Mouse (Mus musculus): ENCODE data around the gene Cbx7. TPM values are rescaled to one million over a fixed set of nuclear protein-coding genes. Genes with fewer than 3 reads are reported as not detected.

The Cbx7 gene
- total RNA-seq, 2 experiments from 2014 or later = 49.8 to 50.3 TPM

DNA sequence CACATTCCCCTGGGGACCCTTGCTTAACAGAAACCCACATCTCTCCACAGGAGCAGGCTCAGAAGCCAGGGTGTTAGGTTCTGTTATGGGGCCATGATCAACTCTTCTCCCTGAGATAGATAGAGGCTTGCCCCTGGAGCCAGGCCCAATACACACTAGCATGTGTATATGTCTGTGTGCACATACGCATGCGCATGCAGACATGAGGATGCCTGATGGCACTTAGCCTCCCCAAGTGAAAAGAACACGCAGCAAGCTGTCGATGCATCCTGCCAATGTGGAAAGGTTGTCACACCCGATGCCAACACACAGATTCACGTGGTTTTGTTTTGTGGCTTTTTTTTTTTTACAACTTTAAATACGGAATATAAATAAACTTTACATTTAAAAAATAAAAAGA is 24.6 kb upstream of the Cbx7 start:
- H3K4me3 ChIP-seq = no peak overlapping the region
- peak; percentile 44 to 59 for DNase-seq (ENCODE audit: low spot score in 2 of 2)
- 0 out of 2 replicates have a peak overlapping the region, but pooled peaks have one; percentile 43 for H3K27ac ChIP-seq
- TF ChIP-seq CTCF (conservative IDR thresholded peaks at IDR 0.05) = no peak

DNA sequence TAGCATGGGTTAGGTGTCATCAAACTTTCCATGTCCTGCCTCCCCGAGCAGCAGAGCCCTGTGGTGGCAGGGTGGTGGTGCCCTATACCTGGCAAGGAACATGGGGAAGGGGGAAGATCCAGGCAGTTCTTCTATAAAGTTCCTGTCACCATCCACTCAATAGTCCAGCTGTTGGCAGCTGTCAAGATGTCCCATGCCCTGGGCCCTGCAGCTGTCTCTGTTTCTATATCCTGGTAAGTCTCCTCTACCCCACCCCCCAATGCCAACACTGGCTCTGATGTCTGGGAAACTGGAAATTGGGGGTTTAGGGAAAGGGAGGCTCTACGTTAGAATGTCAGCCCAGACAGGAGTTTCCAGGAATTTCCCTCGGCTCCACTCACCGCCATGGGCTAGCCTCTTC is 23.6 kb upstream of the Cbx7 start:
- H3K27ac ChIP-seq = no peak overlapping the region
- H3K4me3 ChIP-seq = no peak overlapping the region
- no peak for TF ChIP-seq CTCF (conservative IDR thresholded peaks at IDR 0.05)
- DNase-seq (ENCODE audit: low spot score in 2 of 2) = no peak

GRCm38 (mm10) chr15:79986182-79986581 is 15.3 kb upstream of the Cbx7 start:
- no peak overlapping the region for H3K4me3 ChIP-seq
- no peak for TF ChIP-seq CTCF (conservative IDR thresholded peaks at IDR 0.05)
- DNase-seq (ENCODE audit: low spot score in 2 of 2) = no peak

GRCm38 (mm10) chr15:79985471-79985870 is 14.6 kb upstream of the Cbx7 start:
- no peak overlapping the region for H3K27ac ChIP-seq
- no peak for DNase-seq (ENCODE audit: low spot score in 2 of 2)
- no peak for TF ChIP-seq CTCF (conservative IDR thresholded peaks at IDR 0.05)
- H3K4me3 ChIP-seq = no peak overlapping the region

More at GRCm38 (mm10) chr15:79986182-79986581, 15.3 kb upstream of the Cbx7 start:
- no peak overlapping the region for H3K27ac ChIP-seq

- no peak for TF ChIP-seq CTCF (conservative IDR thresholded peaks at IDR 0.05)
- no peak for DNase-seq (ENCODE audit: low spot score in 2 of 2)
- H3K4me3 ChIP-seq = no peak overlapping the region
- H3K27ac ChIP-seq = no peak overlapping the region
Measured at GRCm38 (mm10) chr15:79984152-79984551, 13.2 kb upstream of the Cbx7 start.

- no peak for DNase-seq (ENCODE audit: low spot score in 2 of 2)
- Histone ChIP-seq H3K4me3 (no peak overlapping the region), H3K27ac (no peak overlapping the region)
- no peak for TF ChIP-seq CTCF (conservative IDR thresholded peaks at IDR 0.05)
Measured at GRCm38 (mm10) chr15:79980716-79981115, 9.8 kb upstream of the Cbx7 start.

DNA sequence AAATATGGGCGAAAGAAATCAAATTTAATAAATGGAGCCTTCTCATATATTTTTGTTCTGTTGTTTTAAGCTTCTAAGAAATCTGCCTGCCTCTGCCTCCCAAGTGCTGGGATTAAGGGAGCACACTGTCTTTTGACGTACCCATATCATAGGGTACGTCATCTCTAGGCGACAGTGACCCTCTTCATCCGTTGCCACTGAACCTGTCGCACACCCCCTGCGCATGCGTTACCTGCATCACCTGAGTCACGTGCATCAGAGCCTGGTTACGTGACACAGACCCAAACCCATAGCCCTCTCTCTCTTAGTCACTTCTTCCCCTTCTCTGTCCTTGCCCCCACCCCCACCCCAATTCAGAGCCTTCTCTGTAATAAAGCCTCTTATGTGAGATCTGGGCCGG is 1.3 kb upstream of the Cbx7 start:
- no peak overlapping the region for H3K4me3 ChIP-seq
- no peak overlapping the region for H3K27ac ChIP-seq
- no peak for TF ChIP-seq CTCF (conservative IDR thresholded peaks at IDR 0.05)
- no peak for DNase-seq (ENCODE audit: low spot score in 2 of 2)

DNA sequence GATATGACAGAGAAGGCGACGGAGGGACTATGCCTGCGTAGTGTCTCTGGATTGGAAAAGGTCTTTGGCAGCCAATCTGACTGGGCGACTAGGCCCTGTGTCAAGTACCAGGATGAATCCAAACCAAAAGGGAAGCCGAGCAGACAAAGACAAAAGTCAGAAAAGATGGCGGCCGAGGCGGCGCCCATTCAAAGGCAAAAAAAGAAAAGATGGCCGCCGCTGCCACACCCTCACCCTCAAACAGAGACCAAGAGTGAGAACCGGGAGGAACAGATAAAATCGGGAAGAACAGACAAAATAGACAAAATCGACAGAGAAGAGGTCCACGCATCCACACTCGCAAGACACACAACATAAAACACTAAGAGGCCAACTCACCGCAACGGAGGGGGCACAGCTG is 428 bp downstream of the Cbx7 start:
- H3K27ac ChIP-seq = no peak overlapping the region
- TF ChIP-seq CTCF (conservative IDR thresholded peaks at IDR 0.05) = no peak
- no peak for DNase-seq (ENCODE audit: low spot score in 2 of 2)
- no peak overlapping the region for H3K4me3 ChIP-seq

DNA sequence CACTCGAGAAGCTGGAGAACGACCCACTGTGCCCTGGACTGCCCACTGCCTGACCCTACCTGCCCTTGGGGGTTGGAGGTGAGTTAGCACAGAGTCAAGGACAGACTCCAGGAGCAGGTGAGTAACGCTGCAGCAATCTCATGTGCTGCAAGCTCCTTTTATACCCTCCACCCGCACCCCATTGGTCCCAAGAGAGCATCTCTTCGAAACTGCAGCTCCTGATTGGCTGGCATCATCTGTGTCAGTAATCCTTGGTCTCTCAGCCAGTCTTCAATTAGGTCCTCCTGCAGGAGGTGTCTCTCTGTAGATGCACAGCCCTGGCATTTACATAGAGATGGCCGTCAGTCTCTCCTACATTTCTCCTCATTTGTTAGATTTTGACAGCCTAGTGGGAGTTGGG is 3.6 kb downstream of the Cbx7 start:
- Histone ChIP-seq H3K27ac (no peak overlapping the region), H3K4me3 (no peak overlapping the region)
- DNase-seq (ENCODE audit: low spot score in 2 of 2) = no peak
- no peak for TF ChIP-seq CTCF (conservative IDR thresholded peaks at IDR 0.05)

GRCm38 (mm10) chr15:79964376-79964775 is 6.5 kb downstream of the Cbx7 start:
- no peak for TF ChIP-seq CTCF (conservative IDR thresholded peaks at IDR 0.05)
- H3K27ac ChIP-seq = no peak overlapping the region
- no peak overlapping the region for H3K4me3 ChIP-seq
- no peak for DNase-seq (ENCODE audit: low spot score in 2 of 2)

- Histone ChIP-seq H3K4me3 (no peak overlapping the region), H3K27ac (no peak overlapping the region)
- DNase-seq (ENCODE audit: low spot score in 2 of 2) = no peak
- TF ChIP-seq CTCF (conservative IDR thresholded peaks at IDR 0.05) = no peak
Measured at GRCm38 (mm10) chr15:79962661-79963060, 8.3 kb downstream of the Cbx7 start.

- TF ChIP-seq CTCF (conservative IDR thresholded peaks at IDR 0.05) = peak; percentile 68
- no peak for DNase-seq (ENCODE audit: low spot score in 2 of 2)
- Histone ChIP-seq H3K4me3 (no peak overlapping the region), H3K27ac (no peak overlapping the region)
Measured at GRCm38 (mm10) chr15:79961366-79961921, 9.5 kb downstream of the Cbx7 start.

DNA sequence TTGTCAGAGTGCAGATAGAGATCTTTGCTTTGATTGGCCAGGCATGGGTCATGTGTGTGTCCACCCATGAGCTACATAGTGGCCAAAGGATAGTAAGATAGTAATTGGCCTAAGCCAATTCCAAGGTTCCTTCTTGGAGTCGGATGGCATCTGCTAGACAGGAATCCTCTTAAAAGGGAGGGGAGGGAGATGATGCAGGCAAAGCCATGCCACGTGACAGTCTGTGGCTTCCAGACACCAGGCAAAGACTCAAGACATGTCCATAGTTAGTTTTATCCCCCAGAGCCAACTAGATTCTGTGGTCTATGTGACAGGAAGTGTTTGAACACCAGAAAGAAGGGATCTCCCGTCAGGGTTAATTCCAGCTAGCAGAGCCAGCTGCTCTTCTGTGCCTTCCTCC is 12.5 kb downstream of the Cbx7 start:
- Histone ChIP-seq H3K27ac (no peak overlapping the region), H3K4me3 (no peak overlapping the region)
- DNase-seq (ENCODE audit: low spot score in 2 of 2) = no peak
- TF ChIP-seq CTCF (conservative IDR thresholded peaks at IDR 0.05) = no peak

DNA sequence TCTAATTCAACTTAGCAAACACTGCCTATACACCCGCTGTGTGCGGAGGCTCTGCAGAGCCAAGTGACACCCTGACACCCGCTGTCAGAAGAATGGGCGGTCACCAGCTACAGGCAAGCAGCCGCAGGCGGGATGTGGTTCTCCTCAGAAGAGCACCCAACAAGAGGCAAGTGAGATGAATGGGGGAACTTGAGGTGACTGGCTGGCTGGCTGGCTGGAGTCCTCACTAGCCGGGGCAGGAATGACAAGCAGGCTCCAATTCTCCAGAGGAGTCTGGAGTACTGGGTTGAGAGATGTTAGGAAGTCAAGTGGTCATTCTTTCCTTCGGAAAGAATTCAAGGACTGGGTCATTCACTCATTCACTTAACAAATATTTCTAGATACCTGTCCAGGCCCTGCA is 14.4 kb downstream of the Cbx7 start:
- TF ChIP-seq CTCF (conservative IDR thresholded peaks at IDR 0.05) = no peak
- DNase-seq (ENCODE audit: low spot score in 2 of 2) = no peak
- Histone ChIP-seq H3K27ac (no peak overlapping the region), H3K4me3 (no peak overlapping the region)

GRCm38 (mm10) chr15:79953470-79953869 is 17.4 kb downstream of the Cbx7 start:
- Histone ChIP-seq H3K27ac (no peak overlapping the region), H3K4me3 (no peak overlapping the region)
- TF ChIP-seq CTCF (conservative IDR thresholded peaks at IDR 0.05) = no peak
- DNase-seq (ENCODE audit: low spot score in 2 of 2) = no peak

Measured in layer of hippocampus, adult 2 months (tissue).